Mouse (Mus musculus) embryonic fibroblast, embryonic 13.5 days (primary cell): ENCODE data around the gene Ccdc106. TPM values are rescaled to one million over a fixed set of nuclear protein-coding genes. Genes with fewer than 3 reads are reported as not detected.
A peak's percentile ranks its signal among the peaks of the same experiment; 100 is the strongest.

Experiments used
- H3K27ac ChIP-seq: 2 replicates; pipeline ENCODE4 v1.5.1; 2012; ENCODE audit warnings: low read length, control low read depth, inconsistent platforms; ENCODE audit not compliant: insufficient read depth
- H3K4me1 ChIP-seq: 2 replicates; pipeline ENCODE4 v1.6.1; 2011; ENCODE audit warnings: low read length; ENCODE audit not compliant: control insufficient read depth, insufficient read depth
- H3K4me3 ChIP-seq: 2 replicates; pipeline ENCODE4 v1.5.1; 2011; ENCODE audit warnings: mild to moderate bottlenecking, control low read depth, low read length; ENCODE audit not compliant: insufficient read depth
- CTCF ChIP-seq: IDR thresholded peaks from 2 replicates; pipeline ENCODE4 v1.5.1; 2011; ENCODE audit warnings: mild to moderate bottlenecking, control low read depth, low read length, moderate library complexity, borderline replicate concordance; ENCODE audit not compliant: insufficient read depth
- POLR2A ChIP-seq: IDR thresholded peaks from 2 replicates; pipeline ENCODE4 v1.6.1; 2011; ENCODE audit warnings: low read depth, mild to moderate bottlenecking, control low read depth, low read length, moderate library complexity
- polyA plus RNA-seq: library from polyadenylated mRNA; stranded (reverse); fragments of >200 nt; gene quantifications from 2 replicates; pipeline ENCODE4 v1.2.4, GENCODE M21; 2011; ENCODE audit warnings: low read depth; ENCODE audit not compliant: missing spikeins, insufficient read length

Ccdc106 gene
- polyA plus RNA-seq, 1 experiment = 3.8 TPM

DNA sequence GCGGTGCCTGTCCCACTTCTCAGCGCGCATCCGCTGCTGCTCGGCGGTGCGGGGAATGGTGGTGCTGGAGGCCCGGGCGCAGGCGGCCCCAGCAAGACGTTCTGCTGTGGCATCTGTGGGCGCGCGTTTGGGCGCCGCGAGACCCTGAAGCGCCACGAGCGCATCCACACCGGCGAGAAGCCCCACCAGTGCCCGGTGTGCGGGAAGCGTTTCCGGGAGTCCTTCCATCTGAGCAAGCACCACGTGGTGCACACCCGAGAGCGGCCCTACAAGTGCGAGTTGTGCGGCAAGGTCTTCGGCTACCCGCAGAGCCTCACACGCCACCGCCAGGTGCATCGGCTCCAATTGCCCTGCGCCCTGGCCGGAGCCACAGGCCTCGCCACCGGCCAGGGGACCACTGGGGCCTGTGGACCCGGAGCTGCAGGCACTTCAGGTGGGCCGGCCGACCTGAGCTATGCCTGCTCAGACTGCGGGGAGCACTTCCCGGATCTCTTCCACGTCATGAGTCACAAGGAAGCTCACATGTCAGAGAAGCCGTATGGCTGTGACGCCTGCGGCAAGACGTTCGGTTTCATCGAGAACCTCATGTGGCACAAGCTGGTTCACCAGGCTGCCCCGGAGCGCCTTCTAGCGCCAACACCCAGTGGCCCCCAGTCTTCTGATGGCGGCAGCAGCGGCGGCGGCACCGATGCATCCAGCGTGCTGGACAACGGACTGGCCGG lies 10.4 kb downstream of the Ccdc106 start:
- H3K4me3 ChIP-seq = no peak overlapping the region
- TF ChIP-seq POLR2A (no peak), CTCF (no peak)
- H3K27ac ChIP-seq = no peak overlapping the region
- no peaks in the 10 kb centered on the region for H3K4me1 ChIP-seq

DNA sequence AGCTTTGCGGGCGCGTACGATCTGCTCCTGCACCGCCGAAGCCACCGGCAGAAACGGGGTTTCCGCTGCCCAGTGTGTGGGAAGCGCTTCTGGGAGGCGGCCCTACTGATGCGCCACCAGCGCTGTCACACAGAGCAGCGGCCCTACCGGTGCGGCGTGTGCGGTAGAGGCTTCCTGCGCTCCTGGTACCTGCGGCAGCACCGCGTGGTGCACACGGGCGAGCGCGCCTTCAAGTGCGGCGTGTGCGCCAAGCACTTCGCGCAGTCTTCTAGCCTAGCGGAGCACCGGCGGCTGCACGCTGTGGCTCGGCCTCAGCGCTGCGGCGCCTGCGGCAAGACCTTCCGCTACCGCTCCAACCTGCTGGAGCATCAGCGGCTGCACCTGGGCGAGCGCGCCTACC lies 11.1 kb downstream of the Ccdc106 start:
- no peak overlapping the region for H3K4me3 ChIP-seq
- no peaks in the 10 kb centered on the region for H3K4me1 ChIP-seq
- H3K27ac ChIP-seq = no peak overlapping the region
- TF ChIP-seq POLR2A (no peak), CTCF (no peak)

DNA sequence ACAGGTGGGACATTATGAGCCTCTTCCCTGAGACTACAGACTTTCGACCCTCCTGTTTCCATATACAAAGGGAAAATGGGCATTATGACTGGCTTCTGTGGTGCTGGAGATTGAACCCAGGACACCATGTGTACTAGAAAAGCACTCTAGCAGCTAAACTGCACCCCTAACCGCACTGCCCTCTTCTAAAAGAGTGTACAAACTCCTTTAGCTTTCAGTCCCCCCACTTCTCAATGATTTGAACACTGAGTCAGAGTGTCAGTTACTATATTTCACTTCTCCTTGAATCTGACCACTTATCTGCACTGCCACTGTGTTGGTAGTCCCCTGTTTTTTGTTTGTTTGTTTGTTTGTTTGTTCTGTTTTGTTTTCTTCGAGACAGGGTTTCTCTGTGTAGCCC lies 13.5 kb downstream of the Ccdc106 start, which contains the start of gene 4632433K11Rik:
TSS of gene 4632433K11Rik (plus strand) at position 301 of the 400 bp plus-strand sequence.
- no peak within 1 kb of the TSS for H3K27ac ChIP-seq
- no peaks in the 10 kb centered on the region for H3K4me1 ChIP-seq
- 0 out of 2 replicates have a peak, but pooled peaks have one; percentile 5 for TF ChIP-seq POLR2A
- TF ChIP-seq CTCF = no peak
- no peak within 1 kb of the TSS for H3K4me3 ChIP-seq

DNA sequence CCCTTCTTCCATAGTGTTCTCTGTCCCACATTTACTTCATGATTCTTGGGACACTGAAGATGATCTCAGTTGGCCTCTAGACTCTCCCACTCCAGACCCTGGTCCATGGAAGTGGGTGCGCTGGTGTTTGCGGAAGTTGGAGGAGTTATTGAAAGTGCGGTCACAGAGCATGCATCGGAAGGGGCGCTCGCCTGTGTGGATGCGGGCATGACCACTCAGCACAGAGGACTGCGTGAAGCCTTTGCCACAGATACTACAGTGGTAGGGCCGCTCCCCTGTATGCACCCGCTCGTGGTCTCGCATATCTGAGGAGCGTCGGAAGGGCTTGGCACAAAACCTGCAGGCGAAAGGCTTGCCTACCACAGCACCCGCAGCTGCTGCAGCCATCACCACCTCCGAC lies 15.3 kb downstream of the Ccdc106 start:
- Histone ChIP-seq H3K4me3 (no peak overlapping the region), H3K4me1 (0 out of 2 replicates have a peak, but pooled peaks cover 4% of the 10 kb centered on the region), H3K27ac (no peak overlapping the region)
- TF ChIP-seq CTCF (no peak), POLR2A (no peak)

DNA sequence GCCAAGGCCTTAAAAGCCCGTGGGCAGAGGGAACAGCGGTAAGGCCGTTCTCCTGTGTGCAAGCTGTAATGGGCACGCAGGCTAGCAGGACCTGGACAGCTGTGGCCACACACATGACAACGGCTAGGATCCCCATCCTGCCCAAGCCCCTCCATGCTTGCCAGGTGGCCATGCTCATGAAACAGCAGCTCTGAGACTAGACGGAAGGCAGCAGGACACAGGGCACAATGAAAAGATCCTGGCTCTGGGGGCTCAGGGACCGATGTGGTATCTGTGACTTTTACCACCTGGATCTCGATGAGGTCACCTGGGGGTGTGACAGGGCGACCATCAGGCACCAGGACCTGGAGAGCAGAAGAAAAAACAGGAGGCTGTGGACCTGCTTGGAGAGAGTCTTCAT lies 15.8 kb downstream of the Ccdc106 start:
- no peak for TF ChIP-seq POLR2A
- TF ChIP-seq CTCF = no peak
- H3K27ac ChIP-seq = no peak overlapping the region
- H3K4me1 ChIP-seq = 0 out of 2 replicates have a peak, but pooled peaks cover 4% of the 10 kb centered on the region
- no peak overlapping the region for H3K4me3 ChIP-seq

DNA sequence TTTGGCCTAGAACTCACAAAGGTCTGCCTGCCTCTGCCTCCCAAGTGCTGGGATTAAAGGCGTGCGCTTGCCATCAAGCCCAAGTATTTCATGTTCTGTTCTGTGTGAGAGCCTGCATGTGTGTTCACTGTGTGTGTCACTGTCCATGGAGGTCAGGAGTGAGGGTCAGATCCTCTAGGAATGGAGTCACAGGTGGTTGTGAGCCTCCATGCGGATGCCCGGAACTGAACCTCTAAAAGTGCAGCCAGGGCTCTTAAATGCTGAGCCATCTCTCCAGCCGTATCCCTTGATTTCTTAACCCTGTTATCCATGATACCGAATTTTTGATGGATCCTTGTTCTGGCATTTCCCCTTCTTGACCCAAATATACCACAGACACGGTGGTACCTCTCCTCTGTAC lies 16.7 kb downstream of the Ccdc106 start:
- H3K27ac ChIP-seq = no peak overlapping the region
- TF ChIP-seq POLR2A = no peak
- TF ChIP-seq CTCF = no peak
- 0 out of 2 replicates have a peak, but pooled peaks cover 4% of the 10 kb centered on the region for H3K4me1 ChIP-seq
- H3K4me3 ChIP-seq = no peak overlapping the region

DNA sequence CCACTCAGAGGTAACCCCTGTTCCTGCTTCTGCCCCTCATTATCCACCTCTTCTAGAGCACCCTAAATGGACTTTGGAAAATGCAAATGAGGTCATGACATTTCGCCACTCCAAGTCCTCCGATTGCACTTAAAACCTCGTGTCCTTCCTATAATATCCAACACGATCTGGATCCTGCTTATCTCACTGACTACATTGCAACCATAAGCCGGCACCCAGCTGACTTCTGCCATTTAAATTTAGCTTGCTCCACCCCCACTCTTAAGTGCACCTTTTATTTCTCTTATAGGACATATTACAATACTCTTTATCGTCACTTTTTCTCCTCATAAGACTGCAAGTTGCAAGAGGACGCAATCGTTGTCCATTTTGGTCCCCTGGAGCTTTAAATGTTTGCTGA lies 17.1 kb downstream of the Ccdc106 start:
- H3K4me1 ChIP-seq = 0 out of 2 replicates have a peak, but pooled peaks cover 4% of the 10 kb centered on the region
- TF ChIP-seq CTCF = no peak
- no peak; the same call in 1 of the 2 replicates for TF ChIP-seq POLR2A
- no peak overlapping the region for H3K27ac ChIP-seq
- H3K4me3 ChIP-seq = no peak overlapping the region

DNA sequence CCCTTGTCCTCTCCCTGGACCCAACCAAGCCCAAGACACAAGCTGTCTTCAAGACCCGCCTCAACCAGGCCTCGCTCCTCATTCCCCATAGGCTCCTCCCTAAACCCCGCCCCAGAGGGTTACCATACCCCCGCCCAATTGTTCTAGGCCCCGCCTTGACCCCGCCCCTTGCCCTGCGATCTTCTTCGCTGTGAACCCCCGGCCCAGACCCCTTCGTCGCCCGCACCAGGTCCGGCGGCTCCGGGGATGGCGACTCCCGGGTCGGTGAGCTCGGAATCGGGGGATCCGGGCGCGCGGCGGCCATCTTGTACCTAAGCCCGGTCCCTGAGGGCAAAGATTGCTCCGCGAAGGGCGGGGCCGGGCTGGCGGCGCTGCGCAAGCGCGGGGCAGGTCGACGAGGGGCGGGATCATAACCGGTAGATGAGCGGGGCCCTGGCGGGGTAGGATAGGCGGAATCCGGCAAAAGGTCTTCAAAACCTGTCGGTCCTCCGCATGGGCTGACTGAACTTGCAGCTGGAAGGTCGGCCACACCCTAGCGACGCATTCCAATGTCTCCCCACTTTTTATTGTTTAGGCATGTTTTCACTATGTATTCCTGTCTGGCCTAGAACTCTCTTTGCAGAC lies 17.9 kb downstream of the Ccdc106 start, which contains the start of gene Zfp784:
TSS of gene Zfp784 (minus strand) at position 338 of the 624 bp plus-strand sequence.
- Histone ChIP-seq H3K4me3 (peak within 1 kb of the TSS; percentile 70), H3K27ac (peak within 1 kb of the TSS; percentile 85), H3K4me1 (0 out of 2 replicates have a peak, but pooled peaks cover 4% of the 10 kb centered on the region)
- TF ChIP-seq POLR2A (peak; percentile 84), CTCF (no peak)

DNA sequence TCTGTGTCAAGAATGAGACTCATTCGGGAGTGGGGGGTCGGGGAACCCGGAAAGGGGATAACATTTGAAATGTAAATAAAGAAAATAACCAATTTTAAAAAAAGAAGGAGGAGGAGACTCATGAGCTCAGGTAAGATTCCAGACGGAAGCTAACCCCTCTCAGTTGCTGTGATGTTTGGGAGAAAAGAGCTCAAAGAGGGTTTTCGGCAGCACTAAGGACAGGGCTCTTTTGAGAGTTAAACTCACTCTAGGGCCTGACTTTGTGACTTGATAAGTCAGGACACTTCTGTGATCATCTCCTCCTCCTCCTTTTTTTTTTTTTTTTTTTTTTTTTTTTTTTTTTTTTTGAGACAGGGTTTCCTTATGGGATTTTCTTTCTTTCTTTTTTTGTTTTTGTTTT lies 18.6 kb downstream of the Ccdc106 start:
- no peak for TF ChIP-seq POLR2A
- no peak for TF ChIP-seq CTCF
- Histone ChIP-seq H3K4me1 (0 out of 2 replicates have a peak, but pooled peaks cover 4% of the 10 kb centered on the region), H3K27ac (peak overlapping the region; percentile 85), H3K4me3 (peak overlapping the region; percentile 70)

DNA sequence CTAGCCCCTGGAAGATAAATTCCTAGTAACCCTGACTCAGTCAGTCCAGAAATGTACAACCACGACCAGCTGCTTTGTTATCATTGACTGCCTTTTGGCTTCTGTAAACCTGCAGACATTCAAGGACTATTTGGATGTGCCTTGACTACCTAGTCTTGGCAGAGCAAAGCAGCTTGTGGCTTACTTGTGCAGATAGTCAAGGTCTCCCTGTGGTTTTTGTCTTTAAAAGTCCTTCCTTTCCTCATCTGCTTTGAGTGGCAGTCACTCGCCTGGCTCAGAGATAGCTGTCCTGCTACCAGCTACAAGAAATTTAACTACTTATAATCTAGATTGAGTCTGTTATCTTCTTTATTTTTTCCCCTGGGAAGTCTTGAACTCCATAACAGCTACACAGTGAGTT lies 24.6 kb downstream of the Ccdc106 start:
- Histone ChIP-seq H3K4me1 (no peaks in the 10 kb centered on the region), H3K27ac (no peak overlapping the region), H3K4me3 (no peak overlapping the region)
- TF ChIP-seq POLR2A = no peak
- no peak for TF ChIP-seq CTCF
